Mouse (Mus musculus): Measurements from ENCODE around the gene Susd6. TPM values are rescaled to one million over a fixed set of nuclear protein-coding genes. Genes with fewer than 3 reads are reported as not detected.

Susd6 gene
- total and polyA plus RNA-seq, 3 experiments: 29.6 to 135 (median 66.6) TPM

DNA sequence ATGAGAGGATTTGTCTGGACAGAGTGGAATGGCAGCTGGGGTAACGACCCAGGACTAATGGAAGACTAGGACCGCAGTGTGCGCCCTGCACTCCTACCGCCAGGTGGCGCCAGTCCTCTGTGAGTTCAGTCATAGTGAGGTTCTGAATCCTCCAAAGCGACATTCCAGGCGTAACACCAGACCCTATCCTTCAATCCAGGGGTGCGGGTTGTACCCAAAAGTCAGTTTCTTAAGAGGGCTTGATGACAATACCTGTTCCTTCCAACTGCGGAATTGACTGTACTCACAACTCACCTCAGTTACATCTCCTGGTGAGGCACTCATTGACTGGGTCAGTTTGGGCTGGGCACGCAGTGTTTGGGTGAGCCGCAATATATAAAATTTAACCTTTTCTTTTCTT lies 20.6 kb upstream of the Susd6 start:
- Histone ChIP-seq H3K4me1 (ENCODE audit: insufficient read depth, low read depth, low read length) (peaks cover 43% of the 10 kb centered on the region), H3K4me3 (ENCODE audit: low read depth, low read length) (peak overlapping the region; percentile 45; the same call in 1 of the 2 replicates), H3K27me3 (ENCODE audit: insufficient read depth, low read length) (peaks cover 25% of the 10 kb centered on the region), H3K9me3 (replicated peaks) (no peaks in the 10 kb centered on the region), H3K36me3 (replicated peaks) (no peaks in the 10 kb centered on the region)
- peak; percentile 84 for ATAC-seq (ENCODE audit: extremely low read depth, insufficient number of reproducible peaks, low FRiP score, poor library complexity, severe bottlenecking)
- TF ChIP-seq POLR2AphosphoS5 (IDR thresholded peaks at IDR 0.05; ENCODE audit: insufficient replicate concordance, low read depth, low read length) (no peak), CTCF (IDR thresholded peaks at IDR 0.05; ENCODE audit: low read depth, low read length) (peak; percentile 100)
- peak; percentile 74 for DNase-seq (ENCODE audit: low spot score)

DNA sequence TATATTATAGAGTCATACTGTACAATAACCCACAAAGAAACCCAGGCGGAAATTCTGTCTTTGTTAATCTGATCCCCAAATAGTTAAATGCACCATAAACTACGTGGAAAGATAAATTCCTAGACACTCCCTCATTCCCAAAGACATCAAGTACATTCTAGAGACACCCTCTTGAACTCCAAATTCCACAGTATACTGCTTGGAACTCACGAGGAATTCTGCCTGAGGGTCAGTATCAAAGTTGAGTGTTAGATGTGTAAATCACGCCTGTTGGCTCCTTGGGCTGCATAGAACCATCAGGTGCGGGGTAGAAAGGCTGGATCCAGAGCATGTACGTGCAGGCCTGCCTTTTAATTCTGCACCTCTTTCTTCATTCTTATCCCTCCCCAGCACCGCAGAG lies 15.5 kb upstream of the Susd6 start:
- H3K36me3 ChIP-seq (replicated peaks): no peaks in the 10 kb centered on the region
- no peaks in the 10 kb centered on the region for H3K9me3 ChIP-seq (replicated peaks)
- no peak for DNase-seq (ENCODE audit: low spot score)
- peaks cover 78% of the 10 kb centered on the region for H3K4me1 ChIP-seq (ENCODE audit: insufficient read depth, low read depth, low read length)
- H3K27me3 ChIP-seq (ENCODE audit: insufficient read depth, low read length): no peaks in the 10 kb centered on the region
- no peak overlapping the region for H3K4me3 ChIP-seq (ENCODE audit: low read depth, low read length)
- no peak for ATAC-seq (ENCODE audit: extremely low read depth, insufficient number of reproducible peaks, low FRiP score, poor library complexity, severe bottlenecking)
- TF ChIP-seq GATA2 (IDR thresholded peaks at IDR 0.05; ENCODE audit: borderline replicate concordance, low read depth, low read length): no peak
- no peak for TF ChIP-seq POLR2AphosphoS5 (IDR thresholded peaks at IDR 0.05; ENCODE audit: insufficient replicate concordance, low read depth, low read length)
- no peak for TF ChIP-seq CTCF (IDR thresholded peaks at IDR 0.05; ENCODE audit: low read depth, low read length)
- TF ChIP-seq GATA1 (IDR thresholded peaks at IDR 0.05; ENCODE audit: borderline replicate concordance, low read length): no peak
- TF ChIP-seq TAL1 (conservative IDR thresholded peaks at IDR 0.05; ENCODE audit: low read depth, low read length): no peak

DNA sequence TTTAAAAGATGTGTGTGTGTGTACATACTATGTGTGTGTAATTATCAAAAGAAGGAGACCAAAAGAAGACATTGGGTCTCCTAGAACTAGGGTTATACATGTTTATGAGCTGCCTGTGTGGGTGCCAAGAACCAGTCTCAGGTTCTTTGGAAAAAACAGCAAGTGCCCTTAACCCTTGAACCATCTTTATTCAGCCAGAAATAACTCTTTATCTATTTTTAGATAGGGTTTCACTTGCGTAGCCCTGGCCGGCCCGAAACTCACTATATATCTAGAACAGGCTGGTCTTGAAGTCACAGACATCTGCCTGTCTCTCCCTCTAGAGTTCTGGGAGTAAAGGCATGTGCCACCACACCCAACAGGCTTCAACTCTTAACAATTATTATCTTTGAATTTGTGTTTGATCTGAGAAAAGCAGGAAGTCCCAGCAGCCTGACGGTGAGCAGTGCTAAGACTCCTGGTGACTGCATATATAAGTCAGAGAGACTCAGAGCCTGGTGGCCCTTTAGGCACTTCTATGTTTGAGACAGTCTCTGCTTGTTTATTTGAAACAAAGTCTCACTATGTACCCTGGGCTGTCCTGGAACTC lies 14.2 kb upstream of the Susd6 start:
- TF ChIP-seq GATA2 (IDR thresholded peaks at IDR 0.05; ENCODE audit: borderline replicate concordance, low read depth, low read length): no peak
- TF ChIP-seq TAL1 (conservative IDR thresholded peaks at IDR 0.05; ENCODE audit: low read depth, low read length): no peak
- no peak for TF ChIP-seq GATA1 (IDR thresholded peaks at IDR 0.05; ENCODE audit: borderline replicate concordance, low read length)
- no peak for TF ChIP-seq CTCF (IDR thresholded peaks at IDR 0.05; ENCODE audit: low read depth, low read length)
- no peak for TF ChIP-seq POLR2AphosphoS5 (IDR thresholded peaks at IDR 0.05; ENCODE audit: insufficient replicate concordance, low read depth, low read length)
- ATAC-seq (ENCODE audit: extremely low read depth, insufficient number of reproducible peaks, low FRiP score, poor library complexity, severe bottlenecking) (no peak), DNase-seq (ENCODE audit: low spot score) (no peak)
- Histone ChIP-seq H3K4me3 (ENCODE audit: low read depth, low read length) (peak overlapping the region; percentile 10; the same call in 1 of the 2 replicates), H3K4me1 (ENCODE audit: insufficient read depth, low read depth, low read length) (peaks cover 85% of the 10 kb centered on the region), H3K36me3 (replicated peaks) (no peaks in the 10 kb centered on the region), H3K9me3 (replicated peaks) (no peaks in the 10 kb centered on the region), H3K27me3 (ENCODE audit: insufficient read depth, low read length) (no peaks in the 10 kb centered on the region)

DNA sequence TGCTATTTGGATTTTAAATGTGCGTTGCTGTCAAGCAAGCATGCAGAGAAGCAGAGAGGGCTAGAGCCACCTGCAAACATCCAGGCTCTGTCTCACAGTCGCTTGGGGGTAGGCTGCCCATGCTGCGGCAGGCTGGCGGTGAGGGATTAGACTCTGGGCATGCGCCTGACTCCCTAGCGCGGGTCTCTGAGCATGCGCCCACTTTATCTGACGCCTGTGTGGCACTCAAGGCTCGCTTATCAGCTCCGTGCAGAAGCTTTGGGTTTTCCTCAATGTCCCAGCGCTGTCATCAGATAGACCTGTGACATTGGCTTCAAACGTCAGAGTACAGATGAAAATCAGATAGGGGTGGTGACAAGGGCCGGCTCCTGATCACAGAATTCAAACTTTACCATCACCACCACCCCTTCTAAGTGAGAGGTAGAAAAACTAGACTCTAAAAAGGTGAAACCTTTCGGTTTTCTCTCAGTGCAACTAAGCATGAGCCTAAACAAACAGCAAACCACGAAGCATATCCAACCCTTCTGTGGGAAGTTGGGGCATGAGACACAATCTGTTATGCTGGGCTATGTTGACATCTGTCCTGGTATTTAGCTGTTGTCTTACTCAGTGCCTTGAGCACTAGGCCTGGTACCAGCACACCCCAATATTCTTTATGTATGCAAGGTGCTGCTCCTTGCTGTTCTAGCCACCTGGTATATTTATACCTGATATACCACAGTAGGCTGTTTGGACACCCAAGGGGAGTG lies 11.9 kb upstream of the Susd6 start:
- DNase-seq (ENCODE audit: low spot score) (peak; percentile 93), ATAC-seq (ENCODE audit: extremely low read depth, insufficient number of reproducible peaks, low FRiP score, poor library complexity, severe bottlenecking) (peak; percentile 96)
- no peaks in the 10 kb centered on the region for H3K27me3 ChIP-seq (ENCODE audit: insufficient read depth, low read length)
- H3K4me3 ChIP-seq (ENCODE audit: low read depth, low read length): peak overlapping the region; percentile 54; the same call in 1 of the 2 replicates
- H3K4me1 ChIP-seq (ENCODE audit: insufficient read depth, low read depth, low read length): peaks cover 88% of the 10 kb centered on the region
- H3K36me3 ChIP-seq (replicated peaks): no peaks in the 10 kb centered on the region
- no peaks in the 10 kb centered on the region for H3K9me3 ChIP-seq (replicated peaks)
- TF ChIP-seq GATA1 (IDR thresholded peaks at IDR 0.05; ENCODE audit: borderline replicate concordance, low read length): no peak
- TF ChIP-seq TAL1 (conservative IDR thresholded peaks at IDR 0.05; ENCODE audit: low read depth, low read length): peak; percentile 100
- no peak for TF ChIP-seq POLR2AphosphoS5 (IDR thresholded peaks at IDR 0.05; ENCODE audit: insufficient replicate concordance, low read depth, low read length)
- peak; percentile 81 for TF ChIP-seq GATA2 (IDR thresholded peaks at IDR 0.05; ENCODE audit: borderline replicate concordance, low read depth, low read length)
- TF ChIP-seq CTCF (IDR thresholded peaks at IDR 0.05; ENCODE audit: low read depth, low read length): no peak

DNA sequence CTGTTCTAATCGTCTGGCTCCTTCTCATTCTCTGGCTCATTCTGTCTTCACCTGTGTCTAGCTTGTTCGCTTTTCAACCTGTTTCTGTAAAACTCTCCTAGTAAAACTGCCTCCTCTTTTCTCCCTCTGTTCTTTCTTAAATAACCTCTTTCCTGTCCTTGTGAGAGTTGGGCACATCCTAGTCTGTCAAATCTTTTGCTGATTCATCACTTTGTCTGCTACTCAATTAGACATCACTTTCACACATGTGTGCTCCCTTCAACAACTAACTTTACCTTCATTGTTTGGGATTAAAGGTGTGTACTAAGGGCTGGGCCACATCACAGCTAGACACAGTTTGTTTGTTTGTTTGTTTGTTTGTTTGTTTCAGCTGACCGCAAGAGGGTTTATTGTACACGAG lies 10.6 kb upstream of the Susd6 start:
- Histone ChIP-seq H3K9me3 (replicated peaks) (no peaks in the 10 kb centered on the region), H3K36me3 (replicated peaks) (no peaks in the 10 kb centered on the region), H3K27me3 (ENCODE audit: insufficient read depth, low read length) (no peaks in the 10 kb centered on the region), H3K4me1 (ENCODE audit: insufficient read depth, low read depth, low read length) (peaks cover 87% of the 10 kb centered on the region), H3K4me3 (ENCODE audit: low read depth, low read length) (no peak overlapping the region)
- TF ChIP-seq TAL1 (conservative IDR thresholded peaks at IDR 0.05; ENCODE audit: low read depth, low read length) (no peak), POLR2AphosphoS5 (IDR thresholded peaks at IDR 0.05; ENCODE audit: insufficient replicate concordance, low read depth, low read length) (no peak), GATA2 (IDR thresholded peaks at IDR 0.05; ENCODE audit: borderline replicate concordance, low read depth, low read length) (no peak), GATA1 (IDR thresholded peaks at IDR 0.05; ENCODE audit: borderline replicate concordance, low read length) (no peak), CTCF (IDR thresholded peaks at IDR 0.05; ENCODE audit: low read depth, low read length) (no peak)
- DNase-seq (ENCODE audit: low spot score) (no peak), ATAC-seq (ENCODE audit: extremely low read depth, insufficient number of reproducible peaks, low FRiP score, poor library complexity, severe bottlenecking) (no peak)

DNA sequence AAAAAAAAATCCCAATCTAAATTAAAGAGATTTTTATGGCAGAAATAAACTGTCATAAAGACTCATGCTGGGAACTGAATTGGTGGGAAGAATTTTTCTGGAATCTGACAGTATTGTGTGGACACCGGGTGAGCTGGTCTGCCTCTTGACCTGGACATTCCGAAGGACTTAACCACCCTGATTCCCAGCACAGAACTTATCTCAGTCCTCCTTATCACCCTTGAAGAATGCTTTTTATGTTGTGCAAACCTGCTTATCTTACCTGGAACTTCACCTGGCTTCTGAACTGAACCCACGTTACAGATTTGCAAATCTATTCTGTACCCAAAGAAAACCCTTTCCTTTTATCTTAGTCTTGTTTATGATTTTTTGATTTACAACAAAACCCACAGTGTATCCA lies 8.1 kb upstream of the Susd6 start:
- ATAC-seq (ENCODE audit: extremely low read depth, insufficient number of reproducible peaks, low FRiP score, poor library complexity, severe bottlenecking): no peak
- peaks cover 82% of the 10 kb centered on the region for H3K4me1 ChIP-seq (ENCODE audit: insufficient read depth, low read depth, low read length)
- TF ChIP-seq TAL1 (conservative IDR thresholded peaks at IDR 0.05; ENCODE audit: low read depth, low read length) (no peak), GATA1 (IDR thresholded peaks at IDR 0.05; ENCODE audit: borderline replicate concordance, low read length) (no peak), POLR2AphosphoS5 (IDR thresholded peaks at IDR 0.05; ENCODE audit: insufficient replicate concordance, low read depth, low read length) (no peak), CTCF (IDR thresholded peaks at IDR 0.05; ENCODE audit: low read depth, low read length) (no peak), GATA2 (IDR thresholded peaks at IDR 0.05; ENCODE audit: borderline replicate concordance, low read depth, low read length) (no peak)

More for the DNA sequence above, 8.1 kb upstream of the Susd6 start:
- no peak for DNase-seq (ENCODE audit: low spot score)
- no peaks in the 10 kb centered on the region for H3K36me3 ChIP-seq (replicated peaks)
- H3K9me3 ChIP-seq (replicated peaks): no peaks in the 10 kb centered on the region
- H3K27me3 ChIP-seq (ENCODE audit: insufficient read depth, low read length): no peaks in the 10 kb centered on the region
- no peak overlapping the region for H3K4me3 ChIP-seq (ENCODE audit: low read depth, low read length)

Measured in G1E (cell line).